Mouse (Mus musculus) adrenal gland, adult 8-10 months (tissue): ENCODE data around the gene Cyp2c23. TPM values are rescaled to one million over a fixed set of nuclear protein-coding genes. Genes with fewer than 3 reads are reported as not detected.

Experiments used
- DNase-seq: peaks from one replicate; pipeline ENCODE4 v3.0.0; 2022
- total RNA-seq, 4 experiments: library from RNA; stranded (reverse); gene quantifications; 2 replicates each; pipeline ENCODE4 v1.2.4; 2022

The Cyp2c23 gene
- total RNA-seq, 4 experiments from 2014 or later = 0.30 to 2.2 (median 1.0) TPM

- DNase-seq = no peak
Measured at GRCm38 (mm10) chr19:44023066-44023465, 5.9 kb downstream of the Cyp2c23 start.

- peak; percentile 65 for DNase-seq
Measured at GRCm38 (mm10) chr19:44021502-44021901, 7.5 kb downstream of the Cyp2c23 start.

- DNase-seq = no peak
Measured at GRCm38 (mm10) chr19:44019739-44020138, 9.3 kb downstream of the Cyp2c23 start.

GRCm38 (mm10) chr19:44013862-44014261, 15.1 kb downstream of the Cyp2c23 start:
- DNase-seq = no peak

- no peak for DNase-seq
Measured at GRCm38 (mm10) chr19:44008784-44009183, 20.2 kb downstream of the Cyp2c23 start.

DNA sequence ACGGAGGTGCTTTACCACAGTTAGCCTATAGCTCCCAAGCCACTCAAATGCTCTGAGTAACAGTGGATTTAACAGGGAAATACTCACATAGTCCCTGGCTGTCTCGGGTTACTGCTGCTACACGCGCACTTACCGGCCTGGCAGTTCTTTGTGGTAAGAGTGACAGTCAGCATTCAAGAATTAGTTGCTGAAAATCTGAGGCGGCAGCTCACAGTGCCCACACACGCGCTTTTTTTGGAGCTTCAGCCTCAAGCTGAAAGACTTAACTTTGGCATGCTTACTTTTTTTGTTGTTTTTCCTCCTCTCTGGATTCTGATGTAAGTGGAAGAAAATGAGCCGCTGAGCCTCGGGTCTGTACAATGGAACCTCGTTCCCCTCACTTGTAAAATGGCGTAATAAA, 21.8 kb downstream of the Cyp2c23 start:
- DNase-seq = no peak

GRCm38 (mm10) chr19:44005025-44005424, 24.0 kb downstream of the Cyp2c23 start:
- DNase-seq = no peak

- no peak for DNase-seq
Measured at GRCm38 (mm10) chr19:44004261-44004660, 24.7 kb downstream of the Cyp2c23 start.

DNA sequence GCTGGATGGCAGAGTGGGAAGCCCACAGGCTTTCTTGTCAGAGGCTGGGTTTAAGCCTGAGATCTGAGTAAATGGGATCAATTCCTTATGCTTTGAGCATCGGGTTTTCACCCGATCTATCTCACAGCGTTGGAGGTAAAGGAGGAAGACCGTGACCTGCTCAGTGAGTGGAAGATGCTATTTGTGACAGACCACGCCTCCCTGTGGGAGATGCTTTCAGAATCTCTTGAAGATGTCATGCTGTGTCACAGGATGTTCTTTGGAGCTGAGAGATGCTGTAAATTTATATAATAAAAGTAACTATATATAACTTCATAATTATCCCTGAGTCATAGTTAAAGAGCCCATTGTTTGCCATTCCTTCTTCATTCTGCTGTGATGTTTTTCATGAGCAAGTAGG, 28.3 kb downstream of the Cyp2c23 start:
- DNase-seq = no peak

DNA sequence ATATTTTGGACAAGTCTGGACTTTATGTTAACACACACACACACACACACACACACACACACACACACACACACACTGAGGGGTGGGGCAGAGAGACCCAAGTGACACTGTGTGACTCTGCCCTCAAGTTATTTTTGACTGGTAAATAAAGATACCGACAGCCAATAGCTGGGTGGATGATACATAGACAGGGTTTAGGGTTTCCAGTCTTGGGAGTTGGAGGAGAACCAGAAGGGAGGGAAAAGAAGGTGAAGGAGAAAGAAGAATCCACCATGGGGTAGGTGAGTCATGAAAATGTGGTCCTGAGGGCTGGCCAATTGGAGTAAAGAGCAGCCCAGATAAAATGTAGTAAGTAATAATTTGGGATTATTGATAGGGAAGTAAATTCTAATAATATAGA, 28.9 kb downstream of the Cyp2c23 start:
- DNase-seq = no peak

DNA sequence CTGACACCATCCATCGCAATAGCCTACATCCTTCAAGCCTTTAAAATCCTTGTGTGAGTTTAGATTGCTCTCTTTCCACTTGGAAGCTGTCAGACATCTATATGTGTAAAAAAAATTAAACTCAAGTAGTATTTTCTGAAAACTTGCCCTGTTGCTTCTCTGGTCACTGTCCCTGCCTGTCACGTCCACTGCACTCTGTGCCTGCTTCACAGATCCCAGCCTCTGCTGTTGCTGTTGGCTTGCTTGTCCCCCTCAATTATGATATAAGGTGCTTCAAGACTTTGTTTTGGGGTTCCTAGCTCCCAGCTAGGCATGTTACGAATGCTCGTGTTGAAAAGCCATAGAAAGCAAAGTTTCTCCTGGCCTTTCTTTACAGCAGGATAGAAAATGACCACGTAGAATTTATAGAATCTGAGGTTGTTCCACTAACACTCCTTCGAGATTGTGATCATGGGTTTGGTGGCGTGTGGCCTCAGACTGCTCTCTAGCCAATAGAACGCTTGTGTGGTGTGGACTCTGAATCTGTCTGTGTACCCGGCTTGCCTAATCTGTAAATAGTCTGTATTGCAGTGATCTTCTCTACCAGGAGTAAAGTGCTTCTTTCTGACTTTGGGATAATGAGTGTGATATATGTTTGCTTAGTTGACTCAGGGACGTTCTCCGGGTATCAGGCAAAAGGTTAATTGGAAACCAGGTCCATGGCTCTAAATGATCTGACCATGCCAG, 30.0 kb downstream of the Cyp2c23 start:
- DNase-seq = no peak

DNA sequence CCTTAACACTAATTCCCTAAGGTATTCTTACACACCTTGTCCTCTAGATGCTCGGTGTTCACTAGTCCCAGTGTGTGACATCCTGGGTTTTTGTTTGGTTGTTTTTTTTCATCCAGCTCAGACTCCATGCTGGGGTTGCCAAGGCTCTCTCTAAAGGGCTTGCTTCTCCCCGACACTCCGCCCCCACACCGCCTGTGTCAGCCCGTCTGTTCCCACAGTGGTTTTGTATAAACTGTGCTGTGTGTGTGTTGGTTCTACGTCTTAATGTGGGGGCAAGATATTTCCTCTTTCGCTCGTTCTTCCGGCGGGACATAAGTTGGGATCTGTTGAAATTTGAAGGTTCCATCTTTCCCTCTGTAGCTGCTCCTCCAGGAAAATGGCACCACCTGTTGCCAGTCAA, 30.9 kb downstream of the Cyp2c23 start:
- no peak for DNase-seq

GRCm38 (mm10) chr19:43995427-43995826, 33.6 kb downstream of the Cyp2c23 start:
- DNase-seq = no peak

- DNase-seq = no peak
Measured at GRCm38 (mm10) chr19:43992464-43992863, 36.5 kb downstream of the Cyp2c23 start.

- no peak for DNase-seq
Measured at GRCm38 (mm10) chr19:43990362-43990761, 38.6 kb downstream of the Cyp2c23 start.

- DNase-seq = no peak
Measured at GRCm38 (mm10) chr19:43986069-43986794, 42.8 kb downstream of the Cyp2c23 start, which contains the start of gene Cpn1. Gene Cpn1 (minus strand): TSS chr19:43986556.

DNA sequence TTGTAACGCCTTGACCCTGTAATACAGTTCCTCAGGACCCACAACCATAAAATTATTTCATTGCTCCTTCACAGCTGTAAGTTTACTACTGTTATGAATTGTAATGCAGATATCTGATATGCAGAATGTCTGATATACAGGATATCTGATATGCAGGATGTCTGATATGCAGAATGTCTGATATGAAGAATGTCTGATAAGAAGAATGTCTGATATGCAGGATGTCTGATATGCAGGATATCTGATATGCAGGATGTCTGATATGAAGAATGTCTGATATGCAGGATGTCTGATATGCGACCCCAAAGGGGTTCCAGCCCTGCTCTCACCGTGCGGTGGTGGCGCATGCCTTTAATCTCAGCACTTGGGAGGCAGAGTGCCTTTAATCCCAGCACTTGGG, 47.0 kb downstream of the Cyp2c23 start:
- DNase-seq = no peak

GRCm38 (mm10) chr19:43980711-43981110, 48.3 kb downstream of the Cyp2c23 start:
- no peak for DNase-seq

GRCm38 (mm10) chr19:43977799-43978198, 51.2 kb downstream of the Cyp2c23 start:
- no peak for DNase-seq

DNA sequence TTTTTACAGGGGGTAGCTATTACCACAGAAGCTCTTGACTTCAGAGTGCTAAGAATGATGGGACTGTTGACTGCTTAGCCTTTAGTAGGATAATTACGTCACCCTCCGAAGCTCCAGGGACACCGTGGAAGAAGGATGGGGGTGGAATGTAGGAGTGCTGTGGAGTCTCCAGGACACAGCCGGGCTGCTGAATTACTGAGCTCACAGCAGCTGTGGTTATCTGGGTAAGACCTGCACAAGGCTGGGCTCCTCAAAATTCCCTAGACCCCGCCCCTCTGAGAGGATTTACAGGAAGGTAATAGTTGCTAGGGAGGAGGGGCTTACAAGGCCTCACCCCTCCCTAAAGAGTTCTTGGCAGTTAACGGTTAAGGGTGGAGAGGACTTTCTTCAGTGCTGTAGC, 52.3 kb downstream of the Cyp2c23 start:
- DNase-seq = no peak

GRCm38 (mm10) chr19:43974221-43974620, 54.8 kb downstream of the Cyp2c23 start:
- DNase-seq = no peak

DNA sequence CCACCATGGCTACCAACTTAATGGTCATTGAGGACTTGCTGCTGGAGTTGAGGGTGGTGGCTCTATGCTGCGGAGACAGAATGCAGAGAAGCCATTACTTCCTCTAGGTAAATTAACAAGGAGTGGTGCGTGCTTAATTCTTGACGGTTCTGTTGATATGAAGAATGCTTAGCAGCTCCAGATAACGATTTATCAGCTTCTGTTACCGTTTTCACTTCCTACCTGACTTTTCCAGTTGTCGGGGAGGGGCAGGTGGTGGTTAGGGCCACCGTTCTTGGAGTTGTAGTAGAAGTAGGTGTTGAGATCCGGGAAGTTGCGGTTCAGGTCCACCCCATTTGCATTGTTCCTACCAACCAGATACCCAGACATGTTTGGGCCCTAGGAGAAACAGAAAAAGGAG, 55.3 kb downstream of the Cyp2c23 start:
- no peak for DNase-seq

DNA sequence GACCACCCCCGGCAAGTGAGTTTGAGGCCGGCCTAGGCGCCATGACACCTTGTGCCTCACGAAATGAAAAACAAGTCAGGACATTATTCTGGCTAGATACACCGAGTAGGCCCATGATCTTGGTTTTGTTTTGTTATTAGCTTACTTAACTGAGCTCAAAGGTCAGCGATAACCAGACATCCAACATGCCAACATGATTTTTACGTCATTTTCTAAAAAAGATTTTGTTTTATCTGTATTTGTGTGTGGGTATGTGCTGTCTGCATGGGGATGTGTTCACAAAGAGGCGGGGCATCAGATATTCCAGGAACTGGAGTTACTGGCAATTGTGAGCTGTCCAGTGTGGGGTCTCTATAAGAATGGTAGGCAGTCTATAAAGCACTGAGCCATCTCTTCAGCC, 56.9 kb downstream of the Cyp2c23 start:
- DNase-seq = no peak

- DNase-seq = no peak
Measured at GRCm38 (mm10) chr19:43968436-43969026, 60.5 kb downstream of the Cyp2c23 start.
